ENCODE assay signal across 8 mouse cellular contexts in genomic region chr8:84148531-84148850, GRCm38 (mm10). TPM values are rescaled to one million over a fixed set of nuclear protein-coding genes. Genes with fewer than 3 reads are reported as not detected.
A peak's percentile ranks its signal among the peaks of the same experiment; 100 is the strongest.
DNase-seq lines count a peak whose midpoint lies in the region; ATAC-seq and TF ChIP-seq lines count a peak whose summit lies in the region.

No protein-coding gene starts in this region.

- peak; percentile 7; the same call in 1 of the 2 replicates for ATAC-seq in lung, embryonic 15.5 days (ENCODE audit: borderline replicate concordance, extremely low read depth, low FRiP score, low TSS enrichment)
- ATAC-seq in hindbrain, embryonic 11.5 days (ENCODE audit: low FRiP score): no peak
- ATAC-seq in liver, embryonic 15.5 days (ENCODE audit: insufficient read depth): no peak

- 0 out of 2 replicates have a peak overlapping the region, but pooled peaks have one; percentile 92 for H3K9ac ChIP-seq in lung, embryonic 15.5 days
- H3K9ac ChIP-seq in hindbrain, embryonic 11.5 days (ENCODE audit: low read depth, low read length): no peak overlapping the region
- H3K9ac ChIP-seq in liver, embryonic 15.5 days: no peak overlapping the region

- no peak overlapping the region for H3K27ac ChIP-seq in lung, embryonic 15.5 days
- no peak overlapping the region for H3K27ac ChIP-seq in hindbrain, embryonic 11.5 days (ENCODE audit: low read depth, low read length)
- H3K27ac ChIP-seq in liver, embryonic 15.5 days (replicated peaks): no peak overlapping the region
- H3K27ac ChIP-seq in testis, adult 2 months (ENCODE audit: control insufficient read depth, insufficient read depth, low read depth, low read length): peak overlapping the region; percentile 82

- TF ChIP-seq CTCF in lung, adult 2 months (IDR thresholded peaks at IDR 0.05; ENCODE audit: insufficient read depth, low read length): no peak
- TF ChIP-seq CTCF in testis, adult 2 months (IDR thresholded peaks at IDR 0.05; ENCODE audit: control insufficient read depth, insufficient read depth, insufficient replicate concordance, low read depth, low read length): no peak

- H3K36me3 ChIP-seq in lung, embryonic 15.5 days: peaks cover 13% of the 10 kb centered on the region
- H3K36me3 ChIP-seq in hindbrain, embryonic 11.5 days (ENCODE audit: control insufficient read depth, insufficient read depth, low read length): 0 out of 2 replicates have a peak, but pooled peaks cover 1% of the 10 kb centered on the region
- peaks cover 7% of the 10 kb centered on the region; the same call in 1 of the 2 replicates for H3K36me3 ChIP-seq in liver, embryonic 15.5 days (replicated peaks)
- no peaks in the 10 kb centered on the region; the same call in 1 of the 2 replicates for H3K36me3 ChIP-seq in testis, adult 2 months (ENCODE audit: control insufficient read depth, insufficient read depth, low read length)

- H3K4me3 ChIP-seq in lung, embryonic 15.5 days: peak overlapping the region; percentile 67
- no peak overlapping the region for H3K4me3 ChIP-seq in lung, adult 2 months (replicated peaks; ENCODE audit: extremely low read depth, low read depth, low read length)
- H3K4me3 ChIP-seq in hindbrain, embryonic 11.5 days (ENCODE audit: low read depth, low read length): no peak overlapping the region
- peak overlapping the region; percentile 70 for H3K4me3 ChIP-seq in liver, embryonic 15.5 days (replicated peaks)
- H3K4me3 ChIP-seq in testis, adult 2 months (ENCODE audit: control insufficient read depth, low read depth, low read length): peak overlapping the region; percentile 89

- peak overlapping the region; percentile 87 for H3K4me2 ChIP-seq in lung, embryonic 15.5 days
- peak overlapping the region; percentile 94 for H3K4me2 ChIP-seq in hindbrain, embryonic 11.5 days (replicated peaks; ENCODE audit: low read depth, low read length)
- H3K4me2 ChIP-seq in liver, embryonic 15.5 days: peak overlapping the region; percentile 93

- H3K4me1 ChIP-seq in lung, embryonic 15.5 days: peaks cover 22% of the 10 kb centered on the region
- peaks cover 6% of the 10 kb centered on the region for H3K4me1 ChIP-seq in lung, adult 2 months (ENCODE audit: control insufficient read depth, insufficient read depth, low read length)
- H3K4me1 ChIP-seq in hindbrain, embryonic 11.5 days (replicated peaks; ENCODE audit: control insufficient read depth, insufficient read depth, low read length): no peaks in the 10 kb centered on the region
- H3K4me1 ChIP-seq in liver, embryonic 15.5 days (replicated peaks): peaks cover 33% of the 10 kb centered on the region
- peaks cover 6% of the 10 kb centered on the region for H3K4me1 ChIP-seq in testis, adult 2 months (ENCODE audit: control insufficient read depth, insufficient read depth, low read length)

- DNase-seq in lung, adult 2 months: no peak
- no peak for DNase-seq in hindbrain, embryonic 11.5 days (ENCODE audit: low spot score)
- no peak for DNase-seq in adrenal gland, adult 2 months
- DNase-seq in urinary bladder, adult 18-20 months (ENCODE audit: low spot score in 2 of 2): no peak
- DNase-seq in gastrocnemius, adult 8-10 months (ENCODE audit: low spot score in 2 of 2): no peak

- TF ChIP-seq POLR2A in lung, adult 2 months (IDR thresholded peaks at IDR 0.05; ENCODE audit: borderline replicate concordance, extremely low read depth, low read depth, low read length): no peak
- peak; percentile 26; the same call in 1 of the 2 replicates for TF ChIP-seq POLR2A in testis, adult 2 months (IDR thresholded peaks at IDR 0.05; ENCODE audit: control insufficient read depth, low read depth, low read length)

- no peaks in the 10 kb centered on the region for H3K9me3 ChIP-seq in lung, embryonic 15.5 days
- no peaks in the 10 kb centered on the region for H3K9me3 ChIP-seq in hindbrain, embryonic 11.5 days (ENCODE audit: control insufficient read depth, low read length)
- H3K9me3 ChIP-seq in liver, embryonic 15.5 days (replicated peaks): no peaks in the 10 kb centered on the region

- 71% methylated on average over 5 of the region's 5 CpGs for WGBS in lung, embryonic 15.5 days
- 65% methylated on average over 5 of the region's 5 CpGs for WGBS in lung, adult 2 months
- 91% methylated on average over 5 of the region's 5 CpGs for WGBS in hindbrain, embryonic 11.5 days
- 71% methylated on average over 5 of the region's 5 CpGs for WGBS in liver, embryonic 15.5 days (ENCODE audit: insufficient replicate concordance)

- no peaks in the 10 kb centered on the region for H3K27me3 ChIP-seq in lung, embryonic 15.5 days
- no peaks in the 10 kb centered on the region for H3K27me3 ChIP-seq in hindbrain, embryonic 11.5 days (ENCODE audit: control insufficient read depth, insufficient read depth, low read length)
- H3K27me3 ChIP-seq in liver, embryonic 15.5 days: no peaks in the 10 kb centered on the region
- no peaks in the 10 kb centered on the region for H3K27me3 ChIP-seq in testis, adult 2 months (ENCODE audit: control insufficient read depth, insufficient read depth, low read length)

RNA-seq across cellular contexts. Expression of gene 4930432K21Rik, which starts 0.7 kb away (rescaled TPM):
- 1.7 TPM in 2 replicates for polyA plus RNA-seq in lung, embryonic 15.5 days (2015; fragmentation: Nextera tagmentation; extraction: Ambion mirVana)
- 1.0 and 1.1 TPM in 2 replicates for polyA plus RNA-seq in lung, adult 2 months (2012; rRNA removed)
- 0.57 and 0.88 TPM in 2 replicates for polyA plus RNA-seq in hindbrain, embryonic 11.5 days (2014; fragmentation: Nextera tagmentation; extraction: Ambion mirVana)
- polyA plus RNA-seq in liver, embryonic 15.5 days (2015; fragmentation: Nextera tagmentation; extraction: Ambion mirVana): 0.25 and 0.41 TPM in 2 replicates
- polyA plus RNA-seq in testis, adult 2 months (2012; rRNA removed): 57.2 and 65.0 TPM in 2 replicates
- under 1 TPM; 0.17 to 0.35 TPM for total RNA-seq in adrenal gland, adult 2 months (2021)
- polyA plus RNA-seq in adrenal gland, adult 2 months (2012; rRNA removed): 0.44 and 0.48 TPM in 2 replicates
- under 1 TPM; 0.16 to 0.46 (median 0.30) TPM for total RNA-seq in gastrocnemius, adult 8-10 months (2022)

RNA-seq across cellular contexts. Expression of gene Cc2d1a, which starts 0.8 kb away (rescaled TPM):
- polyA plus RNA-seq in lung, embryonic 15.5 days (2015; fragmentation: Nextera tagmentation; extraction: Ambion mirVana): 23.1 and 23.4 TPM in 2 replicates
- polyA plus RNA-seq in lung, adult 2 months (2012; rRNA removed): 25.9 and 27.7 TPM in 2 replicates
- polyA plus RNA-seq in hindbrain, embryonic 11.5 days (2014; fragmentation: Nextera tagmentation; extraction: Ambion mirVana): 8.5 and 8.8 TPM in 2 replicates
- 5.4 and 5.5 TPM in 2 replicates for polyA plus RNA-seq in liver, embryonic 15.5 days (2015; fragmentation: Nextera tagmentation; extraction: Ambion mirVana)
- 30.9 and 38.6 TPM in 2 replicates for polyA plus RNA-seq in testis, adult 2 months (2012; rRNA removed)
- total RNA-seq in adrenal gland, adult 2 months (2021): 10 to 100 TPM; 28.5 to 39.0 TPM
- polyA plus RNA-seq in adrenal gland, adult 2 months (2012; rRNA removed): 35.8 and 37.1 TPM in 2 replicates
- 10 to 100 TPM; 14.0 to 20.0 (median 15.4) TPM for total RNA-seq in gastrocnemius, adult 8-10 months (2022)

RNA-seq across cellular contexts. Expression of gene Podnl1, which starts 22.7 kb away (rescaled TPM):
- polyA plus RNA-seq in lung, embryonic 15.5 days (2015; fragmentation: Nextera tagmentation; extraction: Ambion mirVana): 0.16 and 0.36 TPM in 2 replicates
- polyA plus RNA-seq in lung, adult 2 months (2012; rRNA removed): 1.8 and 2.4 TPM in 2 replicates
- polyA plus RNA-seq in hindbrain, embryonic 11.5 days (2014; fragmentation: Nextera tagmentation; extraction: Ambion mirVana): 0.17 and 0.23 TPM in 2 replicates
- polyA plus RNA-seq in liver, embryonic 15.5 days (2015; fragmentation: Nextera tagmentation; extraction: Ambion mirVana): not detected in 2 replicates
- 0.07 and 0.14 TPM in 2 replicates for polyA plus RNA-seq in testis, adult 2 months (2012; rRNA removed)
- total RNA-seq in adrenal gland, adult 2 months (2021): under 1 TPM; 0.23 to 0.31 TPM
- polyA plus RNA-seq in adrenal gland, adult 2 months (2012; rRNA removed): 2.4 and 2.5 TPM in 2 replicates
- not detected for total RNA-seq in gastrocnemius, adult 8-10 months (2022)

RNA-seq across cellular contexts. Expression of gene Nanos3, which starts 36.5 kb away (rescaled TPM):
- polyA plus RNA-seq in lung, embryonic 15.5 days (2015; fragmentation: Nextera tagmentation; extraction: Ambion mirVana): 2.7 and 3.2 TPM in 2 replicates
- 0.18 and 0.54 TPM in 2 replicates for polyA plus RNA-seq in lung, adult 2 months (2012; rRNA removed)
- polyA plus RNA-seq in hindbrain, embryonic 11.5 days (2014; fragmentation: Nextera tagmentation; extraction: Ambion mirVana): 4.5 and 5.6 TPM in 2 replicates
- polyA plus RNA-seq in liver, embryonic 15.5 days (2015; fragmentation: Nextera tagmentation; extraction: Ambion mirVana): 0.31 TPM in 2 replicates
- polyA plus RNA-seq in testis, adult 2 months (2012; rRNA removed): 1.6 and 2.4 TPM in 2 replicates
- 1 to 10 TPM; 1.1 to 1.3 TPM for total RNA-seq in adrenal gland, adult 2 months (2021)
- polyA plus RNA-seq in adrenal gland, adult 2 months (2012; rRNA removed): 0.36 and 1.0 TPM in 2 replicates
- total RNA-seq in gastrocnemius, adult 8-10 months (2022): not detected

RNA-seq across cellular contexts. Expression of gene Dcaf15, which starts 43.9 kb away (rescaled TPM):
- polyA plus RNA-seq in lung, embryonic 15.5 days (2015; fragmentation: Nextera tagmentation; extraction: Ambion mirVana): 9.3 and 9.5 TPM in 2 replicates
- polyA plus RNA-seq in lung, adult 2 months (2012; rRNA removed): 36.1 and 42.5 TPM in 2 replicates
- 12.5 and 12.8 TPM in 2 replicates for polyA plus RNA-seq in hindbrain, embryonic 11.5 days (2014; fragmentation: Nextera tagmentation; extraction: Ambion mirVana)
- polyA plus RNA-seq in liver, embryonic 15.5 days (2015; fragmentation: Nextera tagmentation; extraction: Ambion mirVana): 3.2 and 3.5 TPM in 2 replicates
- 210 and 216 TPM in 2 replicates for polyA plus RNA-seq in testis, adult 2 months (2012; rRNA removed)
- 10 to 100 TPM; 14.4 to 18.2 TPM for total RNA-seq in adrenal gland, adult 2 months (2021)
- polyA plus RNA-seq in adrenal gland, adult 2 months (2012; rRNA removed): 60.2 and 62.7 TPM in 2 replicates
- total RNA-seq in gastrocnemius, adult 8-10 months (2022): 1 to 10 TPM; 4.3 to 5.2 (median 4.7) TPM

Comparison
In these comparisons a context has a peak if more than half of its experiments do, and no peak if none do; other contexts are left out.
1. H3K4me3 ChIP-seq: peak in lung, embryonic 15.5 days (single experiment), liver, embryonic 15.5 days (single experiment) and testis, adult 2 months (single experiment); none in lung, adult 2 months (single experiment) and hindbrain, embryonic 11.5 days (single experiment).
2. RNA of gene 4930432K21Rik, which starts 0.7 kb away (polyA plus RNA-seq): 57.2 to 65.0 TPM in testis, adult 2 months; 1.7 TPM in lung, embryonic 15.5 days, 1.0 to 1.1 TPM in lung, adult 2 months, 0.57 to 0.88 TPM in hindbrain, embryonic 11.5 days, 0.44 to 0.48 TPM in adrenal gland, adult 2 months and 0.25 to 0.41 TPM in liver, embryonic 15.5 days; every median in the first group is over 10 times any median in the second.
3. Peak in every context shown above with its lines, with median percentiles within 50 percentile points of each other: H3K4me2 ChIP-seq.